Mouse (Mus musculus): ENCODE results near the gene Dmrtb1. TPM values are rescaled to one million over a fixed set of nuclear protein-coding genes. Genes with fewer than 3 reads are reported as not detected.

The Dmrtb1 gene
- polyA plus RNA-seq (2015; fragmentation: Nextera tagmentation; extraction: Ambion mirVana) = 0.12 TPM in 1 of 2 replicates, not detected in the other

GRCm38 (mm10) chr4:107684130-107684529 is at the start of gene Dmrtb1:
Gene Dmrtb1 (minus strand): TSS chr4:107684230.

Other genes starting within 250 kb of the Dmrtb1 start
- 0.16 and 0.35 TPM in 2 replicates for gene Glis1, start 249.6 kb downstream of the Dmrtb1 start, polyA plus RNA-seq (2015; fragmentation: Nextera tagmentation; extraction: Ambion mirVana)
- gene Lrp8, start 118.0 kb upstream of the Dmrtb1 start, polyA plus RNA-seq (2015; fragmentation: Nextera tagmentation; extraction: Ambion mirVana) = 1.6 and 2.1 TPM in 2 replicates
- 149 and 164 TPM in 2 replicates for gene Magoh, start 195.5 kb upstream of the Dmrtb1 start, polyA plus RNA-seq (2015; fragmentation: Nextera tagmentation; extraction: Ambion mirVana)
- gene 0610037L13Rik, start 205.6 kb upstream of the Dmrtb1 start, polyA plus RNA-seq (2015; fragmentation: Nextera tagmentation; extraction: Ambion mirVana) = 46.0 and 48.0 TPM in 2 replicates
- gene Cpt2, start 239.4 kb upstream of the Dmrtb1 start, polyA plus RNA-seq (2015; fragmentation: Nextera tagmentation; extraction: Ambion mirVana) = 21.9 and 22.4 TPM in 2 replicates